1 mouse cellular context compared by ENCODE assay signal in genomic region chr11:83039156-83039555, GRCm38 (mm10).
TF ChIP-seq lines count a peak whose summit lies in the region.

No protein-coding gene starts in this region.

TF ChIP-seq in CH12.LX, 34 proteins besides CTCF, POLR2A, EP300 and RAD21 (continued from another document):
- TF ChIP-seq MXI1 (IDR thresholded peaks at IDR 0.05; ENCODE audit: low read depth, low read length) = no peak
- peak; percentile 89 for TF ChIP-seq CHD1 (IDR thresholded peaks at IDR 0.05; ENCODE audit: low read depth, low read length)
- TF ChIP-seq ZKSCAN1 (IDR thresholded peaks at IDR 0.05; ENCODE audit: borderline replicate concordance, low read depth, low read length) = no peak
- peak; percentile 56; the same call in 1 of the 2 replicates for TF ChIP-seq SIN3A (IDR thresholded peaks at IDR 0.05; ENCODE audit: low read length)
- peak; percentile 87 for TF ChIP-seq JUN (IDR thresholded peaks at IDR 0.05; ENCODE audit: insufficient read depth, low read depth, low read length)
- TF ChIP-seq MAZ (IDR thresholded peaks at IDR 0.05; ENCODE audit: low read depth, low read length) = peak; percentile 80; the same call in 1 of the 2 replicates
- TF ChIP-seq NRF1 (IDR thresholded peaks at IDR 0.05; ENCODE audit: low read depth, low read length) = no peak
- peak; percentile 95 for TF ChIP-seq IRF4 (IDR thresholded peaks at IDR 0.05; ENCODE audit: low read depth, low read length)
- TF ChIP-seq KAT2A (IDR thresholded peaks at IDR 0.05; ENCODE audit: insufficient replicate concordance, low read length) = no peak
- TF ChIP-seq CHD2 (IDR thresholded peaks at IDR 0.05; ENCODE audit: low read length) = 0 out of 2 replicates have a peak, but pooled peaks have one; percentile 27
- TF ChIP-seq USF2 (conservative IDR thresholded peaks at IDR 0.05; ENCODE audit: low read depth, low read length) = no peak
- peak; percentile 92 for TF ChIP-seq MYC (IDR thresholded peaks at IDR 0.05; ENCODE audit: low read depth, low read length)
- no peak; the same call in 1 of the 2 replicates for TF ChIP-seq ZC3H11A (IDR thresholded peaks at IDR 0.05; ENCODE audit: low read depth, low read length)
- peak; percentile 94 for TF ChIP-seq ETS1 (conservative IDR thresholded peaks at IDR 0.05; ENCODE audit: low read depth, low read length)
- peak; percentile 86 for TF ChIP-seq RCOR1 (conservative IDR thresholded peaks at IDR 0.05; ENCODE audit: low read depth, low read length)
- TF ChIP-seq JUND (conservative IDR thresholded peaks at IDR 0.05; ENCODE audit: low read depth, low read length) = peak; percentile 91
- no peak for TF ChIP-seq POLR2AphosphoS2 (IDR thresholded peaks at IDR 0.05; ENCODE audit: low read depth, low read length)
- peak; percentile 73 for TF ChIP-seq BHLHE40 (IDR thresholded peaks at IDR 0.05; ENCODE audit: low read depth, low read length)
- TF ChIP-seq ZMIZ1 (IDR thresholded peaks at IDR 0.05; ENCODE audit: low read depth, low read length) = no peak
- TF ChIP-seq HCFC1 (IDR thresholded peaks at IDR 0.05; ENCODE audit: low read depth, low read length) = peak; percentile 42; the same call in 1 of the 2 replicates
- peak; percentile 73 for TF ChIP-seq MAX (IDR thresholded peaks at IDR 0.05; ENCODE audit: low read length)
- TF ChIP-seq TCF12 (IDR thresholded peaks at IDR 0.05; ENCODE audit: low read depth, low read length) = peak; percentile 82
- TF ChIP-seq MEF2A (IDR thresholded peaks at IDR 0.05; ENCODE audit: borderline replicate concordance, low read depth, low read length) = peak; percentile 83
